Mouse (Mus musculus): Measurements from ENCODE around the gene Dcaf17.

Dcaf17 gene

GRCm38 (mm10) chr2:71054716-71055115 lies 412 bp upstream of the Dcaf17 start:
- in situ Hi-C loops (cut with MboI, MseI), result no loop called here

- in situ Hi-C loops (cut with MboI, MseI), result no loop called here
These were observed 1.1 kb downstream of the Dcaf17 start for GRCm38 (mm10) chr2:71056115-71056835.

- in situ Hi-C loops (cut with MboI, MseI), result no loop called here
These were observed 16.5 kb downstream of the Dcaf17 start for GRCm38 (mm10) chr2:71071601-71072000.

- in situ Hi-C loops (cut with MboI, MseI), result no loop called here
These were observed 18.2 kb downstream of the Dcaf17 start for GRCm38 (mm10) chr2:71073330-71073729.

- in situ Hi-C loops (cut with MboI, MseI), result no loop called here
These were observed 18.7 kb downstream of the Dcaf17 start for GRCm38 (mm10) chr2:71073828-71074227.

- in situ Hi-C loops (cut with MboI, MseI), result loop anchor here (10.0 kb wide), 1 partner anchor 1432 kb away; no protein-coding TSS in a partner anchor
These were observed 27.3 kb downstream of the Dcaf17 start for GRCm38 (mm10) chr2:71082416-71082815.

- in situ Hi-C loops (cut with MboI, MseI), result loop anchor here (10.0 kb wide), 1 partner anchor 1431 kb away; no protein-coding TSS in a partner anchor
These were observed 28.5 kb downstream of the Dcaf17 start for GRCm38 (mm10) chr2:71083454-71084193.

- in situ Hi-C loops (cut with MboI, MseI), result loop anchor here (10.0 kb wide), 1 partner anchor 1425 kb away; no protein-coding TSS in a partner anchor
These were observed 34.6 kb downstream of the Dcaf17 start for GRCm38 (mm10) chr2:71089766-71090165.

- in situ Hi-C loops (cut with MboI, MseI), result no loop called here
These were observed 35.7 kb downstream of the Dcaf17 start for GRCm38 (mm10) chr2:71090660-71091445.

- in situ Hi-C loops (cut with MboI, MseI), result no loop called here
These were observed 41.0 kb downstream of the Dcaf17 start for GRCm38 (mm10) chr2:71096170-71096569.

- in situ Hi-C loops (cut with MboI, MseI), result no loop called here
These were observed 47.6 kb downstream of the Dcaf17 start for GRCm38 (mm10) chr2:71102621-71103291.

GRCm38 (mm10) chr2:71103292-71103680 lies 48.2 kb downstream of the Dcaf17 start:
- in situ Hi-C loops (cut with MboI, MseI), result no loop called here

GRCm38 (mm10) chr2:71104696-71105095 lies 49.6 kb downstream of the Dcaf17 start:
- in situ Hi-C loops (cut with MboI, MseI), result no loop called here

GRCm38 (mm10) chr2:71105469-71106215 lies 50.5 kb downstream of the Dcaf17 start:
- in situ Hi-C loops (cut with MboI, MseI), result no loop called here

GRCm38 (mm10) chr2:71107225-71107624 lies 52.1 kb downstream of the Dcaf17 start:
- in situ Hi-C loops (cut with MboI, MseI), result no loop called here

GRCm38 (mm10) chr2:71108541-71108940 lies 53.4 kb downstream of the Dcaf17 start:
- in situ Hi-C loops (cut with MboI, MseI), result no loop called here

GRCm38 (mm10) chr2:71113489-71114171 lies 58.5 kb downstream of the Dcaf17 start:
- in situ Hi-C loops (cut with MboI, MseI), result no loop called here

- in situ Hi-C loops (cut with MboI, MseI), result no loop called here
These were observed 61.0 kb downstream of the Dcaf17 start for GRCm38 (mm10) chr2:71116151-71116550.

- in situ Hi-C loops (cut with MboI, MseI), result no loop called here
These were observed 62.9 kb downstream of the Dcaf17 start, which contains the start of gene Cybrd1 for GRCm38 (mm10) chr2:71117797-71118708. Gene Cybrd1 (plus strand): TSS chr2:71117923.

All from regulatory T cell (primary cell).